Mouse (Mus musculus) layer of hippocampus, adult 8-10 months (tissue): ENCODE results near the gene Dennd1b. TPM values are rescaled to one million over a fixed set of nuclear protein-coding genes. Genes with fewer than 3 reads are reported as not detected.

Experiments
- DNase-seq, 2 experiments: peaks; one replicate each; pipeline ENCODE4 v3.0.0; 2022; ENCODE audit warnings: low spot score in 2 of 2
- total RNA-seq, 4 experiments: library from RNA; stranded (reverse); gene quantifications; 2 replicates each; pipeline ENCODE4 v1.2.4; 2022

Dennd1b gene
- total RNA-seq, 4 experiments from 2014 or later = 45.2 to 65.3 (median 56.2) TPM

- no peak for DNase-seq
Observed at GRCm38 (mm10) chr1:139007475-139007874, 44.2 kb downstream of the Dennd1b start.

DNA sequence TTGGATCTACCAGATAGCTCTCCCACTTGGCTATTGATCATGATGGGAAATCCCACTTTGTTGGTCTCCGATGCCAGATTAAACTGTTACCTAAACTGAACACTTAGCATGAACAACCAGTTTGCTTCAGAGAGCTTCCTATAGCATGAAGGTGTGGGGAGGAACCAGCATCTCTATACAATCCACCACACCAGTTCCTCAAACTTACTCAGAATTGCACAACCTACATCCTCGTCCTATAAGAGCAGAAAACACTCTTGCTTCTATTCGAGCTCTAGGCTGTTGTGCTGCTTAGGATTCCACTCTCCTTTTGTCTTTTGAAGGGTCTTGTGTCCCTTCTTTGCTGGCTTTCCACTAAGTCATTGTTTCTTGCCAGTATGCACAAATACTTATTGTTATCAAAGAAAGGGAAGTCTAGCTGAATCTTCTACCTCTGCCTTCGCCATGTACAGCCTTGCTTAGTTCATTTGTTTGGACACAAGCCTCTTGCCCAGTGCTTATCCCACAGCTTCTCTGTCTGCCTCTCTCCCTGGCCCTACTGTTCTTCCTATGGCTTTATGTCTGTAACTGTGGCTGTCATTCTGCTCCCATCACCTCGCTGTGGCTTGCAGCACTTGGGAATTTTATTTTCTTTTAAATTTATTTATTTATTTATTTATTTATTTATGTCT lies 52.0 kb downstream of the Dennd1b start:
- no peak for DNase-seq

DNA sequence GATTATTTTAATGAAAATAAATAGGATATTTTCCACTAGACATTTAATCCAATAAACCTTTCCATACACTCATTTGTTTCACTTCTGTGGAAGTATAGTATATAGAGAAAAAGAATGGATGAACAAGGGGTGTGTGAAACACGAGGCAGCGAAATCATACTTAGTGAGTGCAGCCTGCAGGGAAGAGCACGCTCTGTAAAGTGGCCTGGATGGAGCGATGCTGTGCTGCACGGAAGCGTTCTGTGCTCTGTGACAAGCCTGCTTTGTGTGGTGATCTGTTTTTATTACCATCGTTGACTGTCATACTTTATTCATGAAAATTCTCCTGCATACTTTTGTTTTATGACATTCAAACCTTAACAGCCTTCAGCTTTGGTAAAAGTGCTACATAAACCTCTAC lies 58.1 kb downstream of the Dennd1b start:
- no peak for DNase-seq

- DNase-seq = no peak
Observed at GRCm38 (mm10) chr1:139025882-139026645, 62.8 kb downstream of the Dennd1b start.

DNA sequence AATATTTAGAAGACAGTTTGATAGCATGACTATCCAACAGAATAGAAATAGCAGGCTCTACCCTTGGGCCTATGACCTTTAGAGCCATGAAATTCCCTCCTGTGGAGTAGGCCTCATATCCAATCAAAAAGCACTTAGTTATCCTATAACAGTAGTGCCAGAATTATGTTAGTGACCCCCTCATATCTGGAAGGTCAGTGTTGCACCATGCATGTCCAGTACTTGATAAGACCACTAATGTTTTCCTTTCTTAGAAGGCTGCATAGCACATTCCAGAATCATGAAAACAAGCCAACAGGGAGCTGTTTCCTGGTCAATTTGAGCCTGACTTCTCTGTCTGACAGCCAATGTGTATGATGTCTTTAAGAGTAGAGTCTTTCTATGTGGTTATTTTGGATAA lies 66.3 kb downstream of the Dennd1b start:
- no peak for DNase-seq

DNA sequence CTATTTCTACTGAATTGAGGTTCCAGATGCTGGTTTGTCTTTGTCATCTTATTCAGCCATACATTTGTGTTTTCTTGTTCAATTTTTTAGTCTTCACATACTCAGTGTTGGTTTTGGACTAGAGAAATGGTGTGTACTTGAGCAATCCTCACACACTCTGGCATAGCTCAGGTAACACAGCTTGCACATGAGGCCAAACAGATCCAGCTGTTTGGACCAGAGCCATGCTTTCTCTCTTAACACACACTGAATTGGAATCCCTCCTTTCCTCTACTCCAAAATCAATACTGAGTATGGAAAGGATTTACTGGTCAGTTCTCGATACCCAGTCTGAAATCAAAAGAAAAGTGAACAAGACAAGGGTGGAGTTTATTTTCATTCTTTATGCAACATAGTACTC lies 69.2 kb downstream of the Dennd1b start:
- no peak for DNase-seq

GRCm38 (mm10) chr1:139035141-139035540 lies 71.9 kb downstream of the Dennd1b start:
- DNase-seq = no peak

DNA sequence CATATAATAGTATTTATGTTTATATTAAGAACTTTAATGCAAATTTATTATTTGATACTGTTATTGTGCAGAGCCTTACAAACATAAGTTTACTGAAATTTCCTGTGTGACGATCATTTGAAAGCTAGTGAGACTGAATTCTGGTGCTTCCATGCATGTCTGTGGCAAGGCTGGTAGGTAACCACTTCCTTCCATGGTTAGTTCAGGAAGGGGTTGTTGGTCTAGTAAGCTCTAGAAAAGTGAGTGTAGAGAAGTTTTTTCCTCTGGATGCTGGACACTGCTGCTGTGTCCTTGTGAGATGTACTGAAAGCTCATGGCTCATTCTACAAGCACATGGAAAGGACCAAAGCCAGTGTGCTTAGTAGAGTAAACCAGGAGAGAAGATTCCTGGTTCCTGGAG lies 73.1 kb downstream of the Dennd1b start:
- no peak for DNase-seq

DNA sequence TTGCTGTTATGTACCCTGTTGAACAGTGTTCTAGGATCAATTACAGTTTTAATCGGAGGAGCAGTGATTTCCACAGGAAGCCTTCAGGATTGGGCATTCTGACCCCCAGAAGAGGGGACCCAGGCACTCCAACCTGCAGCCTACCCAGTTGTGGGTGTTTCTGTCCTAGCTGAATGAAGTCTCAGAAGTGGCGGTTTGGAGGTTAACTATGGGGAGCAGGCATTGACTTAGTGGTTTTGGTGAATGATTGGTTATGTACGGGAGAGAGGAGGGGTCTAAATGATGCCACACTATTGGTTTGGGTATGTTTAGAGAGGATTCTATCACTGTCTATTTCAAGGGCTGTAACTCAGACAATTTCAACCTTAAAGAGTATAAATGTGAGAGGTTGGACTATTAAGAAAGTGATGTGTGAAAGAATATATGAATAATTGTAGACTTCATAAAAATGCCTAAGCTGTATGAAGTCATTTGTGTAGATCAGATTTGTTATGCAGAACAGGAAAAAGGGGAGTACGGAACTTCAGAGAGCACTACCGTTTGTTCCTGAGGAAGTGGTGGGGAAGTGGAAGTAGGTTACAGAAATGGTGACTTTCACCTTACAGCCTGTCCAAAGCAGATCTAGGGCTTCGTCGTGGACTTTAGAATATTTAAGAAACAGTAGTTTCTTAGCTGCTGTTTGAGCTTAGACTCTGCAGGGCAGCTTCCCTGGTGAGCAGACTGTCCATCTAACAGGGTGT lies 73.7 kb downstream of the Dennd1b start:
- no peak for DNase-seq

GRCm38 (mm10) chr1:139038074-139038473 lies 74.8 kb downstream of the Dennd1b start:
- DNase-seq = no peak

GRCm38 (mm10) chr1:139038620-139039019 lies 75.4 kb downstream of the Dennd1b start:
- no peak for DNase-seq

GRCm38 (mm10) chr1:139039529-139040230 lies 76.4 kb downstream of the Dennd1b start:
- no peak for DNase-seq

GRCm38 (mm10) chr1:139049075-139049474 lies 85.8 kb downstream of the Dennd1b start:
- no peak for DNase-seq

DNA sequence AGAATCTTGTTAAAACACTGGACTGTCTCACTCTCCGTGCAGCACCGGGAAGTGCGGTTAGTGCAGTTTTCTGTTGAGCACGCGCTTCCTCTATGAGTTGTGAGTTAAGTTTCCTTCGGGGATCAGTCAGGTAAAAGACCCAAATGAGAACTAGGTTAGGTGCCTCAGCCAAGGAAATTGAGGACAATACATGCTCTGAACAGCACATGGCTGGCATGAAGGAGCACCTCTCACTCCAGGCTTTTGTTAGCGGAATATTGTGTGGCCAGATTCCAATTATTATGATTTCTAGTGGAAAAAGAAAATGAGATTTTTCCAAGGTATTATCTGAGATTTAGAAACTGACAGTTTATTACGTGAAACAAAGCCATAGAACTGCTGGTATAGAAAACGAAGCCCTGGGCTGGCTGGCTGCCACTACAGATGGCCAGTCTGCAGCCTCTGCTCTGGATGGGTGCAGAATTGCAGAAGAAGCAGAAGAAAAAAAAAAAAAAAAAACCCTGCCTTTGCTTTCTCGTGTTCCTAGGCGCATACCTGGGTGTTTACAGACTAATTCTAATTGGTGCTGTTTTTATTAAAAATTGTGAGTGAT lies 86.7 kb downstream of the Dennd1b start:
- DNase-seq = no peak

DNA sequence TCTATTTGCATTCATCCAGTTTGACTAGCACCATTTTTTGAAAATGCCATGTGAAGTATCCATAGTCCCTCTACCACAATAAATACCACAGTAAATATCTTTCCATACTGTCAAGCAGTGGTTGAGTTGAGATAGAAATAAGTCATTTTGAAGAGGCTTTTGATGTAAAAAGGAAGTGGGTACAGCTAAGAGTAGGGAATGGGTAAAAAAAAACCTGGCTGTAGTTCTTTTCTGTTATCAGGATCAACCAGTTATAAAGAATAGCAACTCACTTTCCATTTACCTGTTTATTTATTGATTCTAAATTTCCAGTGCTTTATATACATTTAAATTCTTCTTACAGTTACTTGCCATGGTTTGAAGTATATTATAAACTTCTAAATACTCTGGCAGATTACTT lies 89.8 kb downstream of the Dennd1b start:
- no peak for DNase-seq

DNA sequence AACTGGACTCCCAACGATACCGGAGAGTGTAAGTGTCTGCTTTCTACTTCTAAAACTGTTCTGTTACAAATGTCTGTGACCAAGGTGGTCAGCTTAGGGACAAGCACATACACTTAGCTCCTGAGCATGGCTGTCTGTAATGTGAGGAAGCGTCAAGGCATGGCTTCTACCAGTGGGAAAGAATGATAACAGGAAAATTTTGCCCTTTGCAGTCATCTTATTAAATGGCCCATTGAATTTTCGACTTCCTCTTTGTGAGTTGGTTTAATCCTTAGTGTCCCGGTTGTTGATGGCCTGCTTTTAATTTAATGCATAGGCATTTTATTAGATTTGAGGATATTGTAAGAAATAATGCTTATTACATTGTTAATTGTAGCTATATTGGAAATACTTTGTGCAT lies 97.1 kb downstream of the Dennd1b start:
- no peak for DNase-seq

DNA sequence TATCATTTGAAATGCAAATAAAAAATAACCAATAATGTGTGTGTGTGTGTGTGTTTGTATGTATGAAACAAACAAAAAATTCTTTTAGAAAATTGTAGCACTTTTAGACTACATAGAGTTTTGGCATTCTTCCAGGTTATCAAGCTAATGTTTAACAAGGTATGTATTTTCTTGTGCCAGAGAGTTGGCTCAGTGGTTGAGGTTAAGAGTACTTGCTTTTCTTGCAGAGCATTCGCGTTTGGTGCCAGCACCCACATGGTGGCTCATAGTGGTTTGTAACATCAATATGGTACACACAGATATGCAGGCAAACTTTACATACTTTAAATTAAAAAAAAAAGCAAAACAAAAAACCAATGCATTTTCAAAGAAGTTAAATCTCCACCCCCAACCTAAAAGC lies 101.5 kb downstream of the Dennd1b start:
- no peak for DNase-seq

DNA sequence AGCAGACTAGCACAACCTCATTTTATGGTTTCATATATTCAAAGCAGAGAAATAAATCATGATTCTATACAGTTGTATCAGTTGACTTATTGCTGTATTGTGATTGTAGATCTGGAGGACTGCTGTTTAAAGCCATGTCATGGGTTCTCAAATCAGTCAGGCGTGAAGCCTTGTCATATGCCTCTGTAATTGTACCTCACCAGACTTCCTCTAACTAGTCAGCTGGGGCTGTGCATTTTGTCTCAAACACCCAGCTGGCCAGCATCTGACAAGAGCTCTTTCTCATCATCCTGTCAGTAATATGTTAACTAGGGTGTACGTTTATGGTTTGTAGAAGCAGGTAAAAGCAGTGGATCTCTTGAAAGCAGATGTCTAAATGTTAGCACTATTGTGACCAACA lies 104.0 kb downstream of the Dennd1b start:
- DNase-seq = no peak

DNA sequence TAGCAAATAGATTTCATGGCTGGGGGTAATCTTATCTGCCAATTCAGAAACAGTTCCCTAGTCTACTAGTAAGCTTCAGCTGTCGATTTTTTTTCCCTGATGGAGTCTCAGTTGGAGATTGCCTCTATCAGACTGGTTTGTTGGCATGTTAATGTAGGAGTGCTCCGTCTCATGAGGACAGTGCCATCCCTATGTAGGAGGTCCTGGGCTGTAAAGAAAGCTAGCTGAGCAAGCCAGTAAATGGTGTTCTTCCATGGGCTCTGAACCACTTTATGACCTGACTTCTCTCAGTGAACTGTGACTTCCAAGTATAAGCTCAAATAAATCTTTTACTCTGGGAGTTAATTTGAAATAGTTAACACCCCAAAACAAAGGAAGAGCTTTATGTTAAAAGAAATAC lies 107.8 kb downstream of the Dennd1b start:
- no peak for DNase-seq

DNA sequence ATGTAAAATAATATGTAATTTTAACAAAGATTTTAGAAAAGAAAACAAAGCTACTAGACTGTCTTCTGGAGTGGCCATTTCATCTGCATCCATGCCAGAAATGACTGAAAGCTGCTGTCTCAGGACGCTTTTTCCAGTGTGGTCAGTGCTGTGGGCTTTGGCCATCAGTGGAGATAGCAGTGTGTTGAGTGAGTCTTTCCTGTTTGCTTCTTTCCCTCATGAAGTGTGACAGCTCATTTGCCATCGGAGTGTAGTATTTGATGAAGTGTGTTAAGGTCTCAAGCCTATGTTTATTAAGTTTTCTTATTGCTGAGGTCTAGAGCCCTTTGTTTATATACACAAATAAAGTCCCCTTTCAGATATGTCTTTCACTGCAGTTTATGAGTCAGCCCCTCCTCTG lies 112.4 kb downstream of the Dennd1b start:
- no peak for DNase-seq

DNA sequence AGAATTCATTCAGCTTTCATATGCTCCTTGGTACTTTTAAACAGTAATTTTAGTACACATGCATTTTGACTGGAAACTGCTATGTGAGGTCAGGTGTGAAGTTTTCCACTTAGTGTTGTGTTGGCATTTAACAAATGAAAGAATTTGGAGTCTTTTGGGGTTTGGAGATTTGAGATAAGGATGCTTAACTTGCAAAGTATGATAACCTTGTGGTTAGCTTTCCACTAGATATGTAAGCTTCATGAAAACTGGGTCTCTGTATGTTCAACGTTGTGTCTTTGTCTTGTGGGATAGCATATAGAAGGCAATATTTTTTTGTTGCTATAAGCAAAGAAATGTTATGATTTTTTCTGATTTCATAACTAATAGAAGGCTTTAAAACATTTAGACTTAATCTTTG lies 114.8 kb downstream of the Dennd1b start:
- no peak for DNase-seq
